Mouse (Mus musculus) midbrain, embryonic 10.5 days (tissue): ENCODE measurements around the gene Dennd1a. TPM values are rescaled to one million over a fixed set of nuclear protein-coding genes. Genes with fewer than 3 reads are reported as not detected.

Experiments
- DNase-seq: peaks from one replicate; pipeline ENCODE4 v3.0.0-alpha.2; 2017; ENCODE audit warnings: low spot score
- H3K27ac ChIP-seq: fragments of 300-500 bp; sonication (generic); replicated peaks from 2 replicates; pipeline ENCODE4 v1.5.1; 2016; ENCODE audit warnings: mild to moderate bottlenecking
- H3K27me3 ChIP-seq: fragments of 300-500 bp; sonication (generic); 2 replicates; pipeline ENCODE4 v1.6.1; 2016; ENCODE audit warnings: low read depth, mild to moderate bottlenecking; ENCODE audit not compliant: poor library complexity, severe bottlenecking
- H3K36me3 ChIP-seq: fragments of 300-500 bp; sonication (generic); 2 replicates; pipeline ENCODE4 v1.6.1; 2016; ENCODE audit warnings: mild to moderate bottlenecking, moderate library complexity
- H3K4me1 ChIP-seq: fragments of 300-500 bp; sonication (generic); 2 replicates; pipeline ENCODE4 v1.6.1; 2016
- H3K4me3 ChIP-seq: fragments of 300-500 bp; sonication (generic); 2 replicates; pipeline ENCODE4 v1.5.1; 2016; ENCODE audit warnings: mild to moderate bottlenecking, moderate library complexity
- H3K9me3 ChIP-seq: fragments of 300-500 bp; sonication (generic); replicated peaks from 2 replicates; pipeline ENCODE4 v1.6.1; 2016; ENCODE audit warnings: mild to moderate bottlenecking
- WGBS: fragments of 180-500 bp; shearing (Covaris S2); methylation state at CpG from one replicate; pipeline ENCODE4 v1.1.7; 2016; 5-methylcytosine and 5-hydroxymethylcytosine counted together
- polyA plus RNA-seq: library from polyadenylated mRNA; unstranded; fragments of >200 nt; fragmentation: Nextera tagmentation; extraction: Ambion mirVana; gene quantifications from 2 replicates; pipeline ENCODE4 v1.2.1, GENCODE M21; 2016

Dennd1a gene
- polyA plus RNA-seq, 1 experiment from 2014 or later, result 10.1 TPM

DNA sequence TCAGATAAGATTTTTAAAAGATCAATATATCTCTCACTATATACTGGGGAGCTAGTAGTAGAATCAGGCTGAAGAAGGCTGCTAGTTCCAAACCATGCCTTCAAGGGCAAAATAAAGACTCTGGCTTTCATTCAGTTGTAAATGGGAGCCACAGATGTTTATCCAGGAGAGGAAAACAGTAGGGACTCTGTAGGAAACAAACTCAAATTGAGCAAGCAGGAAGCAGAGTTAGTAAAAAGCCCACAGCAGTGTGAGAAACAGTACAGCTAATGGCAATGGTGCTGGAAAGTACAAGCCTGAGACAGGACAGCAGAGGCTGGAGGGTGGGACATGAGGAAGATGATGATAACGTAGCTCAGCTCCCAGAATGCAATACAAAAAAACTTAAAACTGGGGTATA lies 103.3 kb downstream of the Dennd1a start:
- Histone ChIP-seq H3K9me3 (no peaks in the 10 kb centered on the region; the same call in 1 of the 2 replicates), H3K4me3 (no peak overlapping the region), H3K4me1 (peaks cover 18% of the 10 kb centered on the region), H3K36me3 (no peaks in the 10 kb centered on the region), H3K27me3 (peaks cover 32% of the 10 kb centered on the region), H3K27ac (no peak overlapping the region)
- no peak for DNase-seq
- WGBS, result 67% methylated on average over 1 of the region's 1 CpGs

DNA sequence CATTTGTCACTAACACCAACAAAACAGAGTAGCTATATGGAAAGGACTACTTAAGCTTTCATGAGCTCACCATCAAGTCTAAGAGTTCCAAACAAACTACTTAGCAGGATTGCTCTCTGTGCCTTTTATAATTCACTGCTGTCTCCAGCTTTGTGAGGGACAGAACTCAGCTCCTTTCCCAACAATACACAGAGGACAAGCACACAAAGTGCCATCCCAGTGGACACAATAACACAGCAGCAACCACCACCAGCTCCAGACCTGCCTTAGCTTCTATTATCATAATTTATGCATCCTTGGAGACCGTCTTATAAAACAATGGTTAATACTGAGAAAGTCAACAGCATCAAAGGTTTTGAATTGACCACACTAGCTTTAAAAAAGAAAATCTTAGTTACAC lies 104.9 kb downstream of the Dennd1a start:
- H3K4me3 ChIP-seq, result no peak overlapping the region
- H3K27ac ChIP-seq, result no peak overlapping the region
- no peaks in the 10 kb centered on the region for H3K36me3 ChIP-seq
- WGBS, result 30% methylated on average over 1 of the region's 1 CpGs
- no peaks in the 10 kb centered on the region; the same call in 1 of the 2 replicates for H3K9me3 ChIP-seq
- H3K4me1 ChIP-seq, result peaks cover 18% of the 10 kb centered on the region
- peaks cover 29% of the 10 kb centered on the region for H3K27me3 ChIP-seq
- DNase-seq, result no peak

DNA sequence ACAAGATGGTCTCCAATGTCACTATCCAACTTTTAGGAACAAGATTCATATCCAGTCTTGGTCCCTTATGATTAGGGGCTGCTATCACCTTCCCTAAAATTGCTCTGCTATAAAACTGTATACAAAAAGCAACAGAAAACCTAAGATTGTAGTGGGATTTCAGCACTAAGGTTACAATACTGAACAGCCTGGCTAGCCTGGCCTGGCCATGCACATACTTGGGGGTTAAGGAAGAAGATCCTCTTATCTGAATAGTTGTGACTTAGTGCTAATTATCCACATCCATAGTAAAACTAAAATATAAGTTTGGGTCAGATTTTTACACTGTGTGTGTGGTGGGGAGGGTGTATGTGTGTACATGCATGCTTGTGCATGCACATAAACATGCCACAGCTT lies 109.6 kb downstream of the Dennd1a start:
- H3K4me1 ChIP-seq, result peaks cover 7% of the 10 kb centered on the region
- H3K36me3 ChIP-seq, result no peaks in the 10 kb centered on the region
- no peak overlapping the region for H3K4me3 ChIP-seq
- H3K9me3 ChIP-seq, result no peaks in the 10 kb centered on the region
- no peak overlapping the region for H3K27ac ChIP-seq
- no peak for DNase-seq
- H3K27me3 ChIP-seq, result peaks cover 24% of the 10 kb centered on the region

DNA sequence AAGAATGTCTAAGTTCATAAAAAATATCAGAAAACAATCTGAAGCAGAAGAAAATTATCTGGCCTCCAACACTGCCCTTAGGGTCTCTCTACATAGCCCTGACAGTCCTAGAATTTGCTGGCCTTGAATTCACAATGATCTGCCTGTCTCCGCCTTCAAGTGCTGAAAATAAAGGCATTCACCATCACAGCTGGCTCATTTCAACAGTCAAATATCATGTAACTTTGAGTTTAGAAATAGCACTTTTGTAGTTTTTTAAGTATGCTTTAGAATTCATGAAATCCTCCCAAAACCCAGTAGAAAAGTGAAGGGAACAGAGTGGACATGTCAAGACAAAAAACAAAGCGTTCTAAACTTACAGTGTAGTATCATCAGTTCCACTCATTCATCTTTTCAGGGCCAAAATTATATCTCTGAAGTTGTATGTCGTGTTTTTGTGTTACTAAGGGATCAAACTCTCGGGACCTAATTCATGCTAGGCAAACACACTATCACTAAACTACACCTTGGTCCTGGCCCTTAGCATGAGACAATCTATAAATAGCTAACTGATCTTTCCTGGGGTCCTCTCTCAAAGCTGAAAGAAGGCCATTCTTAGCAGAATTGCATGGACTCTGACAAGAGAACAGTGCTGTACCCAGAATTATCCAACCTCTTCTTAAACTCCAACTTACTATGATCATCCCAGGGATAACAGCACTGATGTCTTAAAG lies 110.2 kb downstream of the Dennd1a start:
- DNase-seq, result no peak
- WGBS, result 84% methylated on average over 4 of the region's 4 CpGs

DNA sequence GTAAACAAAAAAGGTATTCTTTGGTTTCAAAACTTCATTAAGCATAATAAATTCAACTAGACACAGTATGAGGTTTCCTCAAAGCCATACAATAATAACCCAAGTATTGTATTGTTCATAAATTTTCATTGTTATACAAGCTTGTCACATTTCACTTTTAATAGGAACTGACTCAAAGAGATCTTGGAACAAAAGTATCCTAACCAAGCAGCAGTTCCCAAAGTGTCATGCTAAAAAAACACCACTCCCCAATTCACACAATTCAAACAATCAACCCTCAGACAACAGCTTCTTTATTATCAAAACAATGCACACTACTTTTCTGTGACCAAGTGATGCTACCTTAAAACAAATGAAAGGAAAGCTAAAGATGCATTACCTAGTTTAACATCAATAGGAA lies 111.9 kb downstream of the Dennd1a start:
- Histone ChIP-seq H3K36me3 (no peaks in the 10 kb centered on the region), H3K27ac (no peak overlapping the region), H3K27me3 (peaks cover 29% of the 10 kb centered on the region), H3K9me3 (no peaks in the 10 kb centered on the region), H3K4me1 (no peaks in the 10 kb centered on the region), H3K4me3 (no peak overlapping the region)
- no peak for DNase-seq

More for the DNA sequence above, 110.2 kb downstream of the Dennd1a start:
- peaks cover 29% of the 10 kb centered on the region for H3K27me3 ChIP-seq
- no peaks in the 10 kb centered on the region for H3K9me3 ChIP-seq
- H3K4me3 ChIP-seq, result no peak overlapping the region
- peaks cover 1% of the 10 kb centered on the region for H3K4me1 ChIP-seq
- H3K27ac ChIP-seq, result no peak overlapping the region
- H3K36me3 ChIP-seq, result no peaks in the 10 kb centered on the region

DNA sequence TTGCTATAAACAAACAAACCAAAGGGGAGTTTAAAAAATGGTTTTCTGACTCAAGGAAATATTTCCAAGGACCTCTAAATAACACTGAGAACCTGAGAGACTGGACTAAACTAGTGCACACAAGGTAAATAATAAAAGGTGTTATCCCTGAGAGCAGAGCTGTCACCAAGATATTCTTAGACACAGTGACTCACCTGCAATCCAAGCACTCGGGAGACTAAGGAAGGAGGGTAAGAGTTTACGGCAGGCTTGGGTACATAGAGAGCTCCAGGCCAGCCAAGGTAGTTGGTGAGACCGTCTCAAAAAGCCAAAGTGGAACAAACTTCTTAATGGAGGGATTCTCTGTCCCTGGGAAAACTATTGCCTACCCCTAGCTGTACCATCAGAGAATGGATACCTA lies 118.6 kb downstream of the Dennd1a start:
- no peaks in the 10 kb centered on the region for H3K36me3 ChIP-seq
- no peak for DNase-seq
- WGBS, result 92% methylated on average over 3 of the region's 3 CpGs
- H3K4me3 ChIP-seq, result no peak overlapping the region
- H3K27ac ChIP-seq, result no peak overlapping the region
- H3K9me3 ChIP-seq, result no peaks in the 10 kb centered on the region
- peaks cover 7% of the 10 kb centered on the region for H3K4me1 ChIP-seq
- peaks cover 71% of the 10 kb centered on the region for H3K27me3 ChIP-seq

DNA sequence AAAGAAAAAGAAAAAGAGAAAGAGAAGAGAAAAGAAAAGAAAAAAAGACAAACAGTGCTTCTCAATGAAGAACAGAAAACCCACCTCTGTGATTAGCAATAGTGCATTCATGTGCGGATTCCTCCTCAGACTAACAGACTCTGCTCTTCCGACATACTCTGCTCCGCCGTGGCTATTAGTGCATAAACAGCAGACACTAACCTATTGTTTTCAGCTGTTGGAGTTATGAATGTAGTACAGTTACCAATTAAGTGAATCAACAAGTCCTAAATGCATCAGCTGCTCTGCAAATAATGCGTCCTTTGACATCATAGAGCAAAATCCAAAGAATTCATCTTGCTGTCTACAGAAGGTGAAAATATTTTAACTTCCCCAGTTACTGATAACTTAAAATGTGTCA lies 121.2 kb downstream of the Dennd1a start:
- DNase-seq, result no peak

DNA sequence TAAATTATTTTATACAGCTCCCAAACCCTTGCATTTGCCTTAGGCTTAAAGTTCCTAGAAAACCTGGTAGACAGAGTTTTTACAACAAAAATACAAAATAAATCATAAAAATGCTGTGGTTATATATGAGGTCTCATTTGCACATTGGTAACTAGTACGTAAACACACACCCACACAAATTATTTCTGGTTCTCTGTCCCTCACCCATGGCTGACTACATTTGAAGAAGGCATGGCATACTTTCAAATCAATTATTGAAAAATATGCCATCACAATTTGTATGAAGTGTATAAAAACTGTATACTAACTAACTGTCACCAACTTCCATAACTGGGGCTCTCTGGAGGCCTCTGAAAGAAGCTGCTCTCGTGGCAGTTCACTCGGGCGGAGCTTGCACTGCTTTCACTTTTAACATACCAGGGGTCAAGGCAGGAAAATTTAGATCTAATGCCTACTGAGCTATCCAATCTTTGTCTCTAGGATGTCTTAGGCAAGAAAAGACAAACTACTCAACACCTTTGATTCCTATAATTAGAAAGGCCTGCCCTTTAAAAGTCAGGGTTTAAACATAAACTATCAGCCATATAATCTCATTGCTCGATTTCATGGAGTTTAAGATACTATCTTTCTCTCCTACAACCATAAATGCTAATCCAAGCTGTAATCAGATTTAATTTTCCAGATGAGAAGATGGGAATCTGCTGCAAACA lies 122.7 kb downstream of the Dennd1a start:
- WGBS, result 61% methylated on average over 5 of the region's 5 CpGs
- no peak for DNase-seq
- no peak overlapping the region for H3K4me3 ChIP-seq
- peaks cover 28% of the 10 kb centered on the region for H3K4me1 ChIP-seq
- peaks cover 82% of the 10 kb centered on the region for H3K27me3 ChIP-seq
- no peaks in the 10 kb centered on the region for H3K36me3 ChIP-seq
- no peaks in the 10 kb centered on the region for H3K9me3 ChIP-seq
- no peak overlapping the region for H3K27ac ChIP-seq

More for the DNA sequence above, 121.2 kb downstream of the Dennd1a start:
- 58% methylated on average over 5 of the region's 5 CpGs for WGBS
- Histone ChIP-seq H3K4me1 (peaks cover 25% of the 10 kb centered on the region), H3K27me3 (peaks cover 77% of the 10 kb centered on the region), H3K4me3 (no peak overlapping the region), H3K9me3 (no peaks in the 10 kb centered on the region), H3K36me3 (no peaks in the 10 kb centered on the region), H3K27ac (no peak overlapping the region)

DNA sequence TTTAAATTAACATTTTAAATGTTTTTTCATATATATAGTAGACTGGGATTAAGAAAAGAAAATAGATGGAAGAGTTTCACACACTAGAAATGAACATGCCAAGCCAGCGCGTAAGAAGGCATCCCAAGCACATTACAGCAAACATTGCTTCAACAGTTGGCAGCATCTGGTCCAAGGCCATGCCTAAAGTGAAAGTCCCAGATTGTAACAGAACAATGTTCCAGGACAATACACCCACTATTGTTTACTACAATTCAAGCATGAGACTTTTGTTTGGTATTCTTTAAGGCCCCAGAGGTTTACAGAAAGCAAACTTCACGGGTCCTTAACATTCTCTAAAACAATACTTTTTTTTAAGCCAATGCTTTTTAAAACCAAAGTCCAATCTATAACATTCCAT lies 124.7 kb downstream of the Dennd1a start:
- H3K4me1 ChIP-seq, result peaks cover 28% of the 10 kb centered on the region
- H3K27me3 ChIP-seq, result peaks cover 78% of the 10 kb centered on the region
- no peaks in the 10 kb centered on the region for H3K36me3 ChIP-seq
- WGBS, result 42% methylated on average over 3 of the region's 3 CpGs
- no peaks in the 10 kb centered on the region for H3K9me3 ChIP-seq
- no peak for DNase-seq
- no peak overlapping the region for H3K27ac ChIP-seq
- H3K4me3 ChIP-seq, result no peak overlapping the region

DNA sequence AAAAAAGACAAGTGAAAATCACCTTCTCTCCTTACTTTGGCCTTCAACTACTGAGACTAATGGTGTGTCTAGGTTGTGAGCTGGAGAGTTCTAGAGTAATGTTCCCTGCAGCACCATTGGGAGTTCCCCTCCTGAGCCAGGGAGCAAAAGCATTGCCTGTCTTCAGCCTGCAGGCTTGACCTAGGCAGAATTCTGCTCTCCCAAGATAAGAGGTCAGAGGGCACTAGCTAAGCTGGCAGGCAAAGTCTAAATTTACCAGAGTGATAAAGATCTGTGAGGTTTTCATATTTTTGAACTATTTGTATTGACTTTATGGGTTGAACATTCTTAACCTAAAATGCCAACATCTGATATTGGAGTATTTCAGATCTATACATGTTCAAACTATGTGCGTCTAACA lies 125.7 kb downstream of the Dennd1a start:
- no peak overlapping the region for H3K4me3 ChIP-seq
- H3K27ac ChIP-seq, result no peak overlapping the region
- H3K27me3 ChIP-seq, result peaks cover 68% of the 10 kb centered on the region
- WGBS, result 68% methylated on average over 1 of the region's 1 CpGs
- no peaks in the 10 kb centered on the region for H3K36me3 ChIP-seq
- peaks cover 38% of the 10 kb centered on the region for H3K4me1 ChIP-seq
- H3K9me3 ChIP-seq, result no peaks in the 10 kb centered on the region
- DNase-seq, result no peak

DNA sequence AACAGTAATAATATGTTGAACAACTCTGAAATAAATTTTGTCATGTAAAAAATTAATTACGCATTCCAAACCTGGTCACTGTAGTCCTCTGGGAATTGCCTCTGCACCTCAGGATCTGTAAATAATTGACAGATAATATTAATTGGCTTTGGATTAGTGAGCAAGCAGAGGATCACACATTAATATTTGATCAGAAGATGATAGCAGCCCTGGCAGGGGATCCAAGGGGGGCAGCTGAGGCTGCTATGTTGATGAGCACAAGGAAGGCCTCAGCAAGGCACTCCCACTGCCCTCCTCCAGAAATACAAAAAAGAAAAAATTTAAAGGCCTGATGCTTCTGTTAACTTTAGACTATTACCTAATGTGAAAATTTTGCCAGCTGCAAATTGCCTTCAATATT lies 127.5 kb downstream of the Dennd1a start:
- no peak for DNase-seq
- peaks cover 42% of the 10 kb centered on the region for H3K4me1 ChIP-seq
- WGBS, result 99% methylated on average over 1 of the region's 1 CpGs
- peaks cover 58% of the 10 kb centered on the region for H3K27me3 ChIP-seq
- no peaks in the 10 kb centered on the region for H3K36me3 ChIP-seq
- H3K9me3 ChIP-seq, result no peaks in the 10 kb centered on the region
- H3K27ac ChIP-seq, result no peak overlapping the region
- no peak overlapping the region for H3K4me3 ChIP-seq

DNA sequence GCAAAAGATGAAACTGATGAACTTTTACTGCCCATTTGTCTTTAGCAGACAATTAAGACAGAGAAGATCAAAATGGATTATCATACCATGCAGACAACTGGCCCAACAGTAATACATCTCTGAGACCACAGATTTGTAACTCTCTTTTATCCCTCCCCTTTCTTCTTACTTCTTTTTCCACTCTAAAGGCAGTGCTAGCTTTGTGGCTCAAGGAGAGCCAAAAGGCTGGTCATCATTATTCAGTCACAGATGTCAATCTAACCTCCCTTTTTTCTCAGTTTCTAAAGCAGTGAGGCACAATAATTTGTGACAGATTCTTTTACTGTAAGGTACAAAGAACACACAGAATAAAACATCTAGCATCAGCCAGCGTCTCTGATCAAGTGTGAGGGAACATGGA lies 130.2 kb downstream of the Dennd1a start:
- peaks cover 39% of the 10 kb centered on the region for H3K27me3 ChIP-seq
- no peak for DNase-seq
- H3K9me3 ChIP-seq, result no peaks in the 10 kb centered on the region
- H3K4me3 ChIP-seq, result no peak overlapping the region
- H3K4me1 ChIP-seq, result peaks cover 26% of the 10 kb centered on the region
- no peak overlapping the region for H3K27ac ChIP-seq
- no peaks in the 10 kb centered on the region for H3K36me3 ChIP-seq
- 45% methylated on average over 1 of the region's 1 CpGs for WGBS

DNA sequence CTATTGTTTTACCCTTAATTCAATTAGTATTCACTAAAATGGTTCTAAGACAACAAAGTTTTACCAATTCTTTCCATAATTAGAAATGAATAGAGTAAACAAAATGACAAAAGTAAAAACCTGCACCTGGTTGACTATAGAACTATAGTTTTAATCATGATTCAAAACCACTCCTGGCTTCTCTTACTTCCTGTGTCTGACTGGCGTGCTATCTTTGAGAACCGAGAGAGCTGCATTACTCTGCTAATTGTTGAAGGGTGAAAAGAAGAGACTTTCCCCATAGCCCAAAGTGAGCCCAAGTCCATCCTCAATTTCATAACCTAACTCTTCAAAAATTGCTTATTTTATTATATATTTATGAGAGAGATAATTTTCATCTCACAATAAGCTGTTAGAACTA lies 131.2 kb downstream of the Dennd1a start:
- DNase-seq, result no peak
- Histone ChIP-seq H3K27me3 (peaks cover 30% of the 10 kb centered on the region), H3K27ac (no peak overlapping the region), H3K4me1 (peaks cover 19% of the 10 kb centered on the region), H3K9me3 (no peaks in the 10 kb centered on the region), H3K4me3 (no peak overlapping the region), H3K36me3 (no peaks in the 10 kb centered on the region)
- 57% methylated on average over 2 of the region's 2 CpGs for WGBS
